Mouse (Mus musculus) ES-E14 (cell line): ENCODE data around the gene Cyth4.

Source experiments
- CHD2 ChIP-seq: IDR thresholded peaks from 2 replicates; pipeline ENCODE4 v1.6.1; 2014; ENCODE audit warnings: mild to moderate bottlenecking, low read depth, low read length, inconsistent platforms
- MAFK ChIP-seq: IDR thresholded peaks from 2 replicates; pipeline ENCODE4 v1.6.1; 2014; ENCODE audit warnings: mild to moderate bottlenecking, low read depth, low read length, inconsistent platforms; ENCODE audit not compliant: insufficient read depth
- ZC3H11A ChIP-seq: IDR thresholded peaks from 2 replicates; pipeline ENCODE4 v1.6.1; 2012; ENCODE audit warnings: low read depth, mild to moderate bottlenecking, inconsistent platforms, low read length, borderline replicate concordance

DNA sequence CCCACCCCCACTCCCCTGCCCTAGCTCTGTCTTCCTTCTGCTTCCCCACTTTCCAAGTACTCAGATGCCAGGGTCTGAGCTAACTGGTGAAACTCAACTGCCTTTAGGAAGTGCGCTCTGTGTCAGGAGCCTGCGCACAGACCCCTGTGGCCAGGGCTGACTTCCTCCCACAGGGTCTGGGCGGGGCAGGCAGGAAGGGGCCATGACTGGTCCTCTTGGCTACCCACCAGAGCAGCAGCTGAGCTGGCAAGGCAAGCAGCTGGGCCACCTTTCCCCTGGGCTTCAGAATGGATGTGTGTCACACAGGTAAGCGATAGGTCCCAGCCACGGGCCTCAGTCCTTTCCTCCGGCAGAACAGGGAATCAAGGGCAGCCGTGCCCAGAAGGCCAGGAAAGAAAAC lies at the start of gene Cyth4:
- TF ChIP-seq CHD2 (no peak), ZC3H11A (no peak), MAFK (no peak)
